Mouse (Mus musculus): Measurements from ENCODE around the gene Gnmt.

The Gnmt gene

DNA sequence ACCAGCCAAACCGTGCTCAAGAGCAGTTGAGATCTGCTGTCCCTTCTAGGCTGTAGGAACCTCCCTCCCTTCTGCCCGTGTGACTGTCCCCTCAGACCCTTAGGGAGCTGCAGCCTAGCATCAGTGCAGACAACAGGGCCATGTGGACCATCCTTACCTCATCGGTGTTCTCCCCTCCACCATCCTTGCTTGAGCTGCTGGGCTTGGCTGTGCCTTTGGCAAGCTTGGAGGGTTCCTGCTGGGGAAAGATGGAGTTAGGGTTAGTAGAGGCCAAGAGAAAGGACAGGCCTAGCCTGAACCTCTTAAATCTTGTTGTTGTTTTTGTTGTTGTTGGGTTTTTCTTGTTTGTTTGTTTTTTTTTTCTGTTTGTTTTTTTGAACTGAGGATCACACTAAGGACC is 29.1 kb downstream of the Gnmt start:
- TF ChIP-seq GATA4 (IDR thresholded peaks at IDR 0.05; ENCODE audit: insufficient replicate concordance, low read length), result no peak

- no peak for TF ChIP-seq GATA4 (IDR thresholded peaks at IDR 0.05; ENCODE audit: insufficient replicate concordance, low read length)
Observed at GRCm38 (mm10) chr17:46699245-46699644, 29.7 kb downstream of the Gnmt start.

GRCm38 (mm10) chr17:46698515-46698914 is 30.5 kb downstream of the Gnmt start:
- no peak for TF ChIP-seq GATA4 (IDR thresholded peaks at IDR 0.05; ENCODE audit: insufficient replicate concordance, low read length)

GRCm38 (mm10) chr17:46694517-46695063 is 34.4 kb downstream of the Gnmt start:
- TF ChIP-seq GATA4 (IDR thresholded peaks at IDR 0.05; ENCODE audit: insufficient replicate concordance, low read length), result no peak

DNA sequence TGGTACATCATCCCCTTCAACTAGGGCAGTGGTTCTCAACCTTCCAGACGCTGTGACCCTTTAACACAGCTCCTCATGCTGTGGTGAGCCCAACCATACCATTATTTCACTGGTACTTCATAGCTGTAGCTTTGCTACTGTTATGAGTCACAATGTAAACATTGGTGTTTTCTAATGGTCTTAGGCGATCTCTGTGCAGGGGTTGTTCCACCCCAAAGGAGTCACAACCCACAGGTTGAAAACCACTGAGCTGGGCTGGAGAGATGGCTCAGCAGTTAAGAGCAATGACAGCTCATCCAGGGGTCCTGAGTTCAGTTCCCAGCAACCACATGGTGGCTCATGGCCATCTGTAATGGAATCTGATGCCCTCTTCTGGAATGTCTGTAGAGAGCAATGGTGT is 37.6 kb downstream of the Gnmt start:
- no peak for TF ChIP-seq GATA4 (IDR thresholded peaks at IDR 0.05; ENCODE audit: insufficient replicate concordance, low read length)

- no peak for TF ChIP-seq GATA4 (IDR thresholded peaks at IDR 0.05; ENCODE audit: insufficient replicate concordance, low read length)
Observed at GRCm38 (mm10) chr17:46690665-46691064, 38.3 kb downstream of the Gnmt start.

GRCm38 (mm10) chr17:46685913-46686312 is 43.1 kb downstream of the Gnmt start:
- no peak for TF ChIP-seq GATA4 (IDR thresholded peaks at IDR 0.05; ENCODE audit: insufficient replicate concordance, low read length)

- no peak for TF ChIP-seq GATA4 (IDR thresholded peaks at IDR 0.05; ENCODE audit: insufficient replicate concordance, low read length)
Observed at GRCm38 (mm10) chr17:46682654-46683389, 46.1 kb downstream of the Gnmt start.

- no peak for TF ChIP-seq GATA4 (IDR thresholded peaks at IDR 0.05; ENCODE audit: insufficient replicate concordance, low read length)
Observed at GRCm38 (mm10) chr17:46681466-46682118, 47.4 kb downstream of the Gnmt start.

- TF ChIP-seq GATA4 (IDR thresholded peaks at IDR 0.05; ENCODE audit: insufficient replicate concordance, low read length), result peak; percentile 35; the same call in 1 of the 2 replicates
Observed at GRCm38 (mm10) chr17:46680760-46681373, 48.1 kb downstream of the Gnmt start, which contains the start of gene Klhdc3. TSS of gene Klhdc3 (minus strand) at chr17:46680914.

DNA sequence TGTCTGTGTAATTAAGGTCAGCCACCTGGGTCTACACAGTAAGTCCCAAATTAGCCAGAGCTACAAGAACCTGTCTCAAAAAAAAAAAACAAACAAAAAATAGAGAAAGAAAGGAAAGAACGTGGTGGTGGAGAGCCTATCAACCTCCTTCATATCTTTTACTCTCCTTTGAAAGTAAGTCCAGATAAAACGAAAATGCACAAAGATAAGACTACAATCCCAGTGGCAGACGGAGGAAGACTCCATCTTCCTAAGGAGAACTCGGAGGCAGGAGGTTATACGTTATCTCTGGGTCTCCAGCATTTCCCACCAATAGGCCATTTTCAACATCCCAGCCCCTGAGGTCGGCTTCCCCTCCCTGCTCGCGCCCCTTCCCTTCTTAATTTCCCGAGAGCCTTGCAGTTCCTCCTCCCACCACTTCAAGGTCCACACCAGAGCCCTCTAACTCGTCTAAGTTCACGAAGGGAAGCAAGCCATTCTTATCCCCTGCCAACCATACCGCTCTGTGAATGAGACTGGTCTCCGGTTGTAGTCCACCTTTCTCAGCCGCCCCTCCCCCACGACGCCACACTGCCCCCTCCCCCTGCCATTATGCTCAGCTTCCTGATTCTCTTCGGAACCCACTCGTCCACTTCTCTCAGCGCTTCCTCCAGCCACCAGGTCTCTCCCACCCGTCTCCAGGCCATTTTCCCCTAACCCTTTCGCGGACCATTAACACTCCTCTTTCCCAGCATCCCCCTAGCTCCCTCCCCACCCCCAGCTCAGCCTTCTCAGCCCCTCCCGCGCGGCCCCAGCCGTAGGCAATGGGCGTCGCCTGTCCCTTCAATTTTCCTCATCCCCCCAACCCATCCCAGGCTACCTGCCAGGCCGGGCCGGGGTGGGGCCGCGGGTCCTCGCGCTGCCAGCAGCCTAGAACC is 48.9 kb downstream of the Gnmt start:
- TF ChIP-seq GATA4 (IDR thresholded peaks at IDR 0.05; ENCODE audit: insufficient replicate concordance, low read length), result no peak

GRCm38 (mm10) chr17:46678911-46679310 is 50.1 kb downstream of the Gnmt start:
- no peak for TF ChIP-seq GATA4 (IDR thresholded peaks at IDR 0.05; ENCODE audit: insufficient replicate concordance, low read length)

GRCm38 (mm10) chr17:46678416-46678815 is 50.6 kb downstream of the Gnmt start, which contains the start of gene Mea1:
TSS of gene Mea1 (plus strand) at chr17:46678793.
- no peak for TF ChIP-seq GATA4 (IDR thresholded peaks at IDR 0.05; ENCODE audit: insufficient replicate concordance, low read length)

Measured in liver, adult (tissue).